Mouse (Mus musculus) forebrain, embryonic 15.5 days (tissue): ENCODE results near the gene Cd8a. TPM values are rescaled to one million over a fixed set of nuclear protein-coding genes. Genes with fewer than 3 reads are reported as not detected.

Experiments
- ATAC-seq: fragments of 200-750 bp; cut with Nextera tagmentation; replicated peaks from 2 replicates; pipeline ENCODE4 v1.8.0; 2017; ENCODE audit warnings: mild to moderate bottlenecking, moderate TSS enrichment, moderate library complexity
- H3K27ac ChIP-seq: fragments of 300-500 bp; sonication (generic); replicated peaks from 2 replicates; pipeline ENCODE4 v1.5.1; 2015; ENCODE audit warnings: mild to moderate bottlenecking, inconsistent platforms
- H3K27me3 ChIP-seq: fragments of 300-500 bp; sonication (generic); 2 replicates; pipeline ENCODE4 v1.6.1; 2015; ENCODE audit warnings: inconsistent platforms
- H3K36me3 ChIP-seq: fragments of 300-500 bp; sonication (generic); 2 replicates; pipeline ENCODE4 v1.6.1; 2015; ENCODE audit warnings: mild to moderate bottlenecking, inconsistent platforms
- H3K4me1 ChIP-seq: fragments of 300-500 bp; sonication (generic); 2 replicates; pipeline ENCODE4 v1.6.1; 2015; ENCODE audit warnings: inconsistent platforms
- H3K4me2 ChIP-seq: fragments of 300-500 bp; sonication (generic); replicated peaks from 2 replicates; pipeline ENCODE4 v1.6.1; 2015; ENCODE audit warnings: mild to moderate bottlenecking, inconsistent platforms
- H3K4me3 ChIP-seq: fragments of 300-500 bp; sonication (generic); 2 replicates; pipeline ENCODE4 v1.5.1; 2015; ENCODE audit warnings: mild to moderate bottlenecking, inconsistent platforms
- H3K9ac ChIP-seq: fragments of 300-500 bp; sonication (generic); replicated peaks from 2 replicates; pipeline ENCODE4 v1.6.1; 2015; ENCODE audit warnings: mild to moderate bottlenecking, inconsistent platforms
- H3K9me3 ChIP-seq: fragments of 300-500 bp; sonication (generic); 2 replicates; pipeline ENCODE4 v1.6.1; 2016; ENCODE audit warnings: inconsistent platforms
- WGBS: fragments of 180-500 bp; shearing (Covaris S2); methylation state at CpG from one replicate; pipeline ENCODE4 v1.1.7; 2015; ENCODE audit warnings: mixed read lengths; 5-methylcytosine and 5-hydroxymethylcytosine counted together
- polyA plus RNA-seq: library from polyadenylated mRNA; unstranded; fragments of >200 nt; fragmentation: Nextera tagmentation; extraction: Ambion mirVana; gene quantifications from 2 replicates; pipeline ENCODE4 v1.2.1, GENCODE M21; 2015

Cd8a gene
- polyA plus RNA-seq, 1 experiment from 2014 or later, result not detected

DNA sequence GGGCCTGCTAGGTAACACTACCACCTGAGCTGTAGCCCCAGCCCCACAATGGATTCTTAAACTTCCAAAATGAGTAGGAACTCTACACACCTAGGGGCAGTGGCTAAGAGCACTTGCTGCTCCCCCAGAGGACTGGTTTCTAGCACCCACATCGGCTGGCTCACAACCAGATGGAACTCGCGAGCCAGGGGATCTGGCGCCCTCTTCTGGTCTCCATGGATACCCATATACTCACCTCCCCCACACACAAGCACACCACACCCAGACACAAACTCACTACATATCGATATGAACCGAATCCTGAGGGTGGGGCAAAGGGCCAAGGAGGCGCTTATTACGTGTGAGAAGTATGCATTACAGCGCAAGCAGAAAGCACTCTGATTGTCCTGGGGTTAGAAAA, 25.2 kb upstream of the Cd8a start:
- H3K27ac ChIP-seq, result no peak overlapping the region
- H3K27me3 ChIP-seq, result no peaks in the 10 kb centered on the region
- ATAC-seq, result no peak
- 95% methylated on average over 9 of the region's 9 CpGs for WGBS
- H3K9ac ChIP-seq, result no peak overlapping the region
- no peaks in the 10 kb centered on the region for H3K9me3 ChIP-seq
- no peaks in the 10 kb centered on the region for H3K36me3 ChIP-seq
- no peak overlapping the region for H3K4me2 ChIP-seq
- no peaks in the 10 kb centered on the region for H3K4me1 ChIP-seq
- no peak overlapping the region for H3K4me3 ChIP-seq

DNA sequence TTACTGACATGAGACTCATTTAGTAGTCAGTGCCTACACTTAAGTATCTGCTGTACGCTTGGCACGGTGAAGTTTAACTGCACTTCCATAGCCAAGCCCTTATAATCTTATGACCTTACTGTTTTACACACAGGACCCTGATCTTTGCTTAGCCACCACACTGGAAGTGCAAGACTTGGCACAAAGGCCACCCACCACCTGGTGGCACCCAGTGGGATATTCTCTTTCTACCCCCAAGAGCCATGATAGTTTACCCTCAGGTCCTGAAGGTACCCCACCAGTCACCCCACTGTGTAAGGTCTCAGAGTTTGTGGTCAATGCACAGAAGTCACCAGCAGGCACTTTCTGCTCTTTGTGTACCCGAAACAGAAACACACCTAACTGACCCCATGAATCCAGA, 22.0 kb upstream of the Cd8a start:
- no peaks in the 10 kb centered on the region for H3K4me1 ChIP-seq
- no peak overlapping the region for H3K9ac ChIP-seq
- no peak for ATAC-seq
- H3K27me3 ChIP-seq, result no peaks in the 10 kb centered on the region
- H3K4me2 ChIP-seq, result no peak overlapping the region
- H3K36me3 ChIP-seq, result no peaks in the 10 kb centered on the region
- no peak overlapping the region for H3K4me3 ChIP-seq
- H3K9me3 ChIP-seq, result no peaks in the 10 kb centered on the region
- WGBS, result 88% methylated on average over 3 of the region's 3 CpGs
- H3K27ac ChIP-seq, result no peak overlapping the region

DNA sequence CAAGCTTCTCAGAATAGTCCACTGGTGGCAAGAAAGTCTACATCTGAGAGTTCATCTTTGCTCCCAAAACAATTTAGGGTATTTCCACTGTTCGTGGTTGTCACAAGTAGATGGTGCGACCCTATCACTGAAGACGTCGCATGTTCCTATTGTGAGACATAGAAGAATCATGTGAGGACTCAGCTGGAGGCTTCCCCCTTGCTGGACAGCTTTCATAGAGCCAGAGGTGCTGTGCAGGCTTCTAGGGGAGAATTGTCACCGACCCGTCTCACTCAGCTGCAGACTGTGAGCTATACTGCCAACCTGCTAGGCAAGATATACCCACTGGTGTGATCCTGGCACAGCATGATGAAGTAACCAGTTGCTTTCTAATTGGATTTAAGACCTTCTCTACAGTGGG, 21.0 kb upstream of the Cd8a start:
- Histone ChIP-seq H3K36me3 (no peaks in the 10 kb centered on the region), H3K4me2 (no peak overlapping the region), H3K4me3 (no peak overlapping the region), H3K27me3 (no peaks in the 10 kb centered on the region), H3K27ac (no peak overlapping the region), H3K9me3 (no peaks in the 10 kb centered on the region), H3K4me1 (no peaks in the 10 kb centered on the region), H3K9ac (no peak overlapping the region)
- ATAC-seq, result no peak
- WGBS, result 93% methylated on average over 6 of the region's 6 CpGs

DNA sequence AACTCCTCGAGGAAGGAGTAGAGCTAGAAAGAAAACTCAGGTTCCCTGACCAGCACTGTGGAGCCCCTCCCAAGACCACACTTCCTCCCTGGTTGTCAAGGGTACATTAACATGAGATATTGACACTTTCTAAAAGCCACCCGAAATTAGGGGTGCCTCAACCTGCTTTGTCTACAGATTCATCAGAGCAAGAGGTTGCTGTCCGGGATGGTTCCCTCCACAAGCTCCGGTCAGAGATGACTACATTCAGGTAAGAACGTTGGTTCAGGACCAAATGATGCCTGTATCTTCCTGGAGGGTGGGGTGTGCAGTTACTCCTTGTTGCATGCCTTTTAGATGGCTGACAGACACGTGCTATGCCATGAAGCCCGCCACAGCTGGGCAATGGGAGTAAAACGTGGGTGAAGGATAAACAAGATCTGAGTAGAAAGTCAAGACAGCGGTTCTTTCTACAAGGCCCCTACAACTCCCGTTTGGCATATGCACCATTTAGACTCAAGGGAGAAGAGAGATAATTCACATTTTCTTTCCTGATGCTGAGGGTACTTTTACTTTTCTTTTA, 20.3 kb upstream of the Cd8a start:
- H3K4me3 ChIP-seq, result no peak overlapping the region

DNA sequence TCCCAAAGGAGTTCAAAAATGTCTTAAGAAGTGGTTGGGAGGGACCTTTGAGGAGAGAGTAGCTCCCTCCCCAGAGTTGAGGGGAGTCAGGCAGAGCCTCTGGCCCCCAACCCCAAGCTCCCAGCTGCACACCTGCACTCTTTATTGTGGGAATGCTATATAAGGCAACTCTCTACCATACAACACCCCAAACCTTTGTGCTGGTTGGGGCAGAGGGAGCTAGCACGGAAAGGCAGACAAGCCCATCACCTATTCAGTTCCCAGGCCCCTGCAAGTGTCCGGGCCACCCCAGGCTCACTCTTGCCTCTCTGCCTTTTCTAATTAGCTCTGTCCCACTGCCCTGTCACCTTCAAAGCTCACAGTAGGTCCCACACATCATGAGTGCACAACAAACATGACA, 19.5 kb upstream of the Cd8a start:
- ATAC-seq, result no peak
- Histone ChIP-seq H3K4me2 (no peak overlapping the region), H3K9me3 (no peaks in the 10 kb centered on the region), H3K36me3 (no peaks in the 10 kb centered on the region), H3K9ac (no peak overlapping the region), H3K4me1 (no peaks in the 10 kb centered on the region), H3K27me3 (no peaks in the 10 kb centered on the region), H3K4me3 (no peak overlapping the region), H3K27ac (no peak overlapping the region)
- WGBS, result 75% methylated on average over 2 of the region's 2 CpGs

More for the DNA sequence above, 20.3 kb upstream of the Cd8a start:
- no peak overlapping the region for H3K4me2 ChIP-seq
- 85% methylated on average over 10 of the region's 10 CpGs for WGBS
- no peak overlapping the region for H3K27ac ChIP-seq
- no peaks in the 10 kb centered on the region for H3K4me1 ChIP-seq
- no peaks in the 10 kb centered on the region for H3K27me3 ChIP-seq
- no peak overlapping the region for H3K9ac ChIP-seq
- no peak for ATAC-seq
- H3K9me3 ChIP-seq, result no peaks in the 10 kb centered on the region
- no peaks in the 10 kb centered on the region for H3K36me3 ChIP-seq

DNA sequence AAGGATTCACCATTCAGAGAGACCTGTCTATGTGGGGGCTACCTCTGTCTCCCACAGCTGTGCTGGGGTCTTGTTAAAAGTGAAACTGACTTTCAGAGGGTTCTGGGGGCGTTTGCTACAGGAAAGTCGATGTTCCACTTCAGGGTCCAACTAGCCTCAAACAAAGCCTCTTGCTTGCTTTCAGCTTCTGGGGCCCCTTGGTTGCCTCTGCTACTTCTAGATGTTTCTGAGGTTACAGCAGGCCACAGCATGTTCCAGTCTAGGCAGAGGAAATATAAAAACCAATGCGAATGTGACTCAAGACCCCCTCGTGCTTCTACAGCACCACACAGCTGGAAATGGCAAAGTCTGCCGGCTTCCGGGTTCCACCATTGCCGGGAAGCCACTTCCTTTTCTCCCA, 15.7 kb upstream of the Cd8a start:
- H3K9ac ChIP-seq, result no peak overlapping the region
- H3K27ac ChIP-seq, result no peak overlapping the region
- no peaks in the 10 kb centered on the region for H3K27me3 ChIP-seq
- H3K4me3 ChIP-seq, result no peak overlapping the region
- H3K36me3 ChIP-seq, result no peaks in the 10 kb centered on the region
- WGBS, result 93% methylated on average over 7 of the region's 7 CpGs
- no peak overlapping the region for H3K4me2 ChIP-seq
- no peak for ATAC-seq
- no peaks in the 10 kb centered on the region for H3K4me1 ChIP-seq
- H3K9me3 ChIP-seq, result no peaks in the 10 kb centered on the region

DNA sequence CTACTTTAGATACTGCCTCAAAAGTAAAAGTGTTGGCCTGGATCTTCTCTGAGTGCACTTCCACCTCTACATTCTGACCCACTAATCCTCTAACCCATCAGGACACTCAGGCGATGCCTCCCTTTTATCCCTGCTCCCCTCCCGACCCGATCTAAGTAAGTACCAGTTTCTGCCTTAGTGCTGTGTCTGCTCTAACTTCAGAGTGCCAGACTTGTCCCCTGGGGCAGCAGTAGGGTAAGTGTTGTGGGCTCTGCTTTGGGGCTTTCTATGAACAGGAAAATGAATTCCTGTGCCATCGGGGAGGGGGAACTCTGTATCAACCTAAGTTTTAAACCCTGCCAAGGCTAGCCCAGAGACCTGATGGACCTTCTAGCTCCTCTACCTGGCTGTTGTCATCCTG, 13.0 kb upstream of the Cd8a start:
- Histone ChIP-seq H3K4me3 (no peak overlapping the region), H3K4me1 (no peaks in the 10 kb centered on the region), H3K9ac (no peak overlapping the region), H3K27me3 (no peaks in the 10 kb centered on the region), H3K4me2 (no peak overlapping the region), H3K27ac (no peak overlapping the region), H3K36me3 (no peaks in the 10 kb centered on the region), H3K9me3 (no peaks in the 10 kb centered on the region)
- 74% methylated on average over 4 of the region's 4 CpGs for WGBS
- ATAC-seq, result no peak

DNA sequence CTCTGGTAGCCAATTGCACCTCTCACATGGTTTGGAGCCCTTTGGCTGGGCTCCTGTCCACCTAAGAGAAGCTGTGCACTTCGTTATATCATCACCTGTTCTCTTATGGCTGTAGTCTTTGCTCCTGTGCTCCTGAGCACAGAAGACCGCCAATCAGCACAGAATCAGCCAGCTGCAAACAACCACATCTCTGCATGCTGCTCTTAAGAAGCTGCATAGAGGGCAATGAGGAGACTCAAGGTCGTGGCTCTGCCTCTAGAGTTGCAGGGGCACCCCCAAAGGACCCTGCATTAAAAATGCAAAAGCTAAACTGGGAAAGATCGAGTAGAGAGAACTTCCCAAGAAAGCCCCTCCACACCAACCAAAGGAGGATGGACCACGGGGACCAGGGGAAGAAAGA, 12.5 kb upstream of the Cd8a start:
- 67% methylated on average over 5 of the region's 5 CpGs for WGBS
- Histone ChIP-seq H3K36me3 (no peaks in the 10 kb centered on the region), H3K27ac (no peak overlapping the region), H3K4me1 (no peaks in the 10 kb centered on the region), H3K9me3 (no peaks in the 10 kb centered on the region), H3K4me3 (no peak overlapping the region), H3K27me3 (no peaks in the 10 kb centered on the region), H3K4me2 (no peak overlapping the region), H3K9ac (no peak overlapping the region)
- no peak for ATAC-seq

DNA sequence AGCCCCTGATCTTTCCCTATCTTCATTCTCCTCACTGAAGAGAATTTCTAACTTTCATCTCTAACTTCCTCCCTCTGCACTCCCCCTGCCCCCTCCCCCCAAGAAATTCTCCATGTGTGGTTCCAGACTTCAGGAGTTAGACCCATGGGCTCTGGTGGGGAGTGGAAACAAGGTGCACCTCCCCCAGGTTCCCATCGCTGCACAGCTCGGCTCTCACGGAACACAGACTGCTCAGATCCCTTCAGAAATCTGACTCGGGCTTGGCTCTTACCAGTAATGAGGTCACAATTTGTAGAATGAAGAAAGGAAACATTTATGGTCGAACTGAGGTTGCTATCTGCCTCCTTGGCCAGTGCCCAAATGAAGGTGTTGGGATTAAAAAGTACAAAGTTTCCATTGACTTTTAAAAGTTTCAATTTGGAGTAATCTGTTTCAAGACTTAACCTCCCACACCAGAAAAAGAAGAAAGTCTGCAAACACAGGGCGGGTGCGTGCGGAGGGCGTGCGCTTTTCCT, 12.0 kb upstream of the Cd8a start:
- Histone ChIP-seq H3K27ac (no peak overlapping the region), H3K27me3 (no peaks in the 10 kb centered on the region), H3K4me2 (no peak overlapping the region), H3K4me3 (no peak overlapping the region), H3K36me3 (no peaks in the 10 kb centered on the region), H3K9ac (no peak overlapping the region), H3K9me3 (no peaks in the 10 kb centered on the region), H3K4me1 (no peaks in the 10 kb centered on the region)
- ATAC-seq, result no peak
- 86% methylated on average over 10 of the region's 10 CpGs for WGBS

DNA sequence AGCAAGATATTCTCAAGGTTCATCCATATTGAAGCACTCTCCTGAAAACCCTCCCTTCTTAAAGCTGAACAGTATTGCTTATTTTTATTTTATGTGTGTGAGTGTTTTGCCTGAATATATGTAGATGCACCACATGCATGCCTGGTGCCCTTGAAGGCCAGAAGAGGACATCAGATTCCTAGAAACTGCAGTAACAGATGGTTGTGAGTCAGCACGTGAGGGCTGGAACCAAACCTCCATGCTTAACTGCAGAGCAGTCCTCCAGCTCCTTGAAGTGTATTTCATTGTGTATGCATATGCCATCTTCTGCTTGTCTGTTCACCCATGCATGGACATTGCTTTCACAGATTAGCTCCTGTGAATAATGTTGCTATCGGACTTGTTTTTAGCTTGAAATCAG, 9.2 kb upstream of the Cd8a start:
- H3K4me1 ChIP-seq, result no peaks in the 10 kb centered on the region
- H3K4me3 ChIP-seq, result no peak overlapping the region
- H3K9me3 ChIP-seq, result no peaks in the 10 kb centered on the region
- no peak overlapping the region for H3K9ac ChIP-seq
- WGBS, result 71% methylated on average over 2 of the region's 2 CpGs
- H3K36me3 ChIP-seq, result no peaks in the 10 kb centered on the region
- no peak for ATAC-seq
- H3K27ac ChIP-seq, result no peak overlapping the region
- H3K27me3 ChIP-seq, result no peaks in the 10 kb centered on the region
- no peak overlapping the region for H3K4me2 ChIP-seq

DNA sequence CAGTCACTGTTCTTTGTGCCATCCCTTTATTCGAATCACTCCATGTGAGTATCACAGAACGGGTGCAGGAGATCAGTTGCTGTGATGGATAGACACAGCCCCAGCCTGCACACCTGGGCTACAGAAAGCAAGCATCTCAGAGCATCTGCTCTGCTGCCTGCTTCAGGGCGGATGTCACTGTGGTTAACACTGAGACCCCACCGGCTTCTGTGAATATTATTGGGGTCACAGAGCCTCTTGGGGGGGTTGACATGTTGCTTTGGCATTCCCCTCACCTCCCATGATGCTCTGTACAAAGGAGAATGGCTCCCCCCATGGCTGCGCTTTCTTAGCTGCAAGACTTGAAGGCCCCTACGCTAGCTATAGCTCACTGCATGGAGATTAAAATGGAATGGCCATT, 3.8 kb upstream of the Cd8a start:
- H3K4me1 ChIP-seq, result no peaks in the 10 kb centered on the region
- no peak overlapping the region for H3K4me2 ChIP-seq
- no peak overlapping the region for H3K27ac ChIP-seq
- no peak for ATAC-seq
- no peak overlapping the region for H3K4me3 ChIP-seq
- H3K9ac ChIP-seq, result no peak overlapping the region
- no peaks in the 10 kb centered on the region for H3K27me3 ChIP-seq
- H3K36me3 ChIP-seq, result no peaks in the 10 kb centered on the region
- no peaks in the 10 kb centered on the region for H3K9me3 ChIP-seq
- WGBS, result 92% methylated on average over 6 of the region's 6 CpGs

DNA sequence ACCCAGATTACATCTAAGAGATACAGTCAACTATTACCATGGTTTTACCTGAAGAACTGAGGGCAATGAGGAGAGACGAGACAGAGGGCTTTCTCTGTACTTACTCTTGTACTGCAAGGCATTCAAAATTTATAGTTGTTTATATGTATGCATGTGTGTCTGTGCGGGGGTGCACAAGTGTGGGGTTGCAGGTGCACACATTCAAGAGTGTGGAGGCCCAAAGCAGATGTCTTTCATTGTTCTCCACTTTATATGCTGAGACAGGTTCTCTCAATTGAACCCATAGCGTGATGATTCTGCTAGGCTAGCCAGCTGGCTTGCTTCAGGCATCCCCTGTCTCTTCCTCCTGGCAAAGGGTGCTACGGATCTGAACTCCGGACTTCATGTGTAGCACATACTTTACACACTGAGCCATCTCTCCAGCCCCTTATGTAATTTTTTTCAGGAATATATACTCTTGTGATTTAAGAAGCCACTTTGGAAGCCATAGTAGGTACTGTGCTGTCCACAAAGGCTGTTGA, 2.1 kb upstream of the Cd8a start:
- no peak overlapping the region for H3K27ac ChIP-seq
- WGBS, result 88% methylated on average over 5 of the region's 5 CpGs
- no peaks in the 10 kb centered on the region for H3K4me1 ChIP-seq

DNA sequence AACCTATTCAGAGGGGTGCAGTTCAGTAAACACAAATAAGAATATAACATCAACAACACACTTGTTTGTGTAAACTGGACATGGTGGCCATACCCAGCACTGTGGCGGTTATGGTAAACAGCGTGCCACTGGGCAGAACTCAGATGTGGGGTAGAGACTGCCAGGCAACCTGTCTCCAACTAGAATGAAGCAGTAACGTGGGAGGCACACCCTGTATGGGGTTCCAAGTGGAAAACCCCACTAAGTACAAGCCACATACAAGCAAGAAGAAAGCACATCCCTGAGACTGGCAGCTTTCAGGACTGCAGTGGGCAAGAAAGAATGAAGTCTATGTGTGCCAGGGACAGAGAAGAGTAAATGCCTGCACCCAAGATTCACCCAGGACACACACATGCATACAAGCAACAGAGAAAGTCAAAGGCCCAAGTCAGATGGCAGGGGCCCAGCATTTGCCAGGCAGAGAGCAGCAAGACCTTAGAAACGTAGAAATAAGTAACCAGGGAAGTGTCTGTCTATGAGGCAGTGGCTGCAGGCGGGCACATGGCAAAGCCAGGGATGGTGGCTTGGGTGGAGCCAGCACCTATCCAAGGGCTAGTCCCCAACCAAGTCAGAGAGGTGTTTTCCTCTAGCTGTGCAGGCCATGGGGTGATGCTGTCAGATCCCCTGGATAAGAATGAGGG, 1.0 kb upstream of the Cd8a start:
- WGBS, result 84% methylated on average over 5 of the region's 5 CpGs
- Histone ChIP-seq H3K4me3 (no peak overlapping the region), H3K4me1 (no peaks in the 10 kb centered on the region), H3K27ac (no peak overlapping the region), H3K9me3 (no peaks in the 10 kb centered on the region), H3K4me2 (no peak overlapping the region), H3K27me3 (no peaks in the 10 kb centered on the region), H3K9ac (no peak overlapping the region), H3K36me3 (no peaks in the 10 kb centered on the region)
- ATAC-seq, result no peak

More for the DNA sequence above, 2.1 kb upstream of the Cd8a start:
- no peak overlapping the region for H3K9ac ChIP-seq
- H3K4me2 ChIP-seq, result no peak overlapping the region
- no peaks in the 10 kb centered on the region for H3K27me3 ChIP-seq
- no peaks in the 10 kb centered on the region for H3K36me3 ChIP-seq
- no peak for ATAC-seq
- no peak overlapping the region for H3K4me3 ChIP-seq
- no peaks in the 10 kb centered on the region for H3K9me3 ChIP-seq
